Mouse (Mus musculus): ENCODE measurements around the gene Rpl23.

The Rpl23 gene

DNA sequence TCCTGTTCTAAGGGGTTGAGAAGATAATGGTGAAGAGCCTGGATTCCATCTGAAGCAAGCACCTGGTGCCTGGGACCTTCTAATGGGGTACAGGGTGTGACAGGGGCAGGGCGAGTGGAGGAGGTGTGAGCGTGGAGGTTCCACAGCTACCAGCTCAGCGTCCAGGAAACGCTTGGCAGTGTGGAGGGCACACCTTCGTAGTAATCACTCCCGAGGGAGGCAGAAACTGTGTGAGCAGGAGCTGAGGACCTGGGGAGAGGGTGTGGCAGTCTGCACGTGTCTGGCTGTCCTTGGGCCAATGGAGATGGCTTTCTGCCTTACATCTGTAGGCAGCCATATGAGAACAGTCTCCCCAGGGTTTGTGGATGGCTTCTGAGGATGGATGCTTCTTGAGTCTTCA, 30.8 kb upstream of the Rpl23 start:
- no peak for DNase-seq

DNA sequence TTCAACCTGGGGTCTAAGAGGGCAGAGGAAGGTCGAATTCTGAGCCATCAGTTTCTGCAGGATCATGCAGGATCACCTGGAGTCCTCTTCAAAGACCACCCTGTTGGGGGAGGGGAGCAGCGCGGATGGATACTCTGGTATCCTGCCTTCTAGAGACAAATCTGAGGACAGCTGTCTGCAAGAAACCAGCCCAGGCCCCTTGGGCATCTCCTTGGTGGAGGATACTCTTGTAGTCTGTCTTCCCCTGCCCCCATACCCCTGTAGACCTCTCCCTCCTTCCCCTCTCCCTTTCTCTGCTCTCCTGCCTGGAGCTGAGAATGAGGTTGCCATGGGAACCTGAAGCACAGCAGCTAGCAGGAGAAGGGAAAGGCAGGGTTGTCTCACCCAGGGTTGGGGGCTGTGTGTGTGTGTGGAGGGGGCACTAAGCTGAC, 30.3 kb upstream of the Rpl23 start:
- no peak for DNase-seq

DNA sequence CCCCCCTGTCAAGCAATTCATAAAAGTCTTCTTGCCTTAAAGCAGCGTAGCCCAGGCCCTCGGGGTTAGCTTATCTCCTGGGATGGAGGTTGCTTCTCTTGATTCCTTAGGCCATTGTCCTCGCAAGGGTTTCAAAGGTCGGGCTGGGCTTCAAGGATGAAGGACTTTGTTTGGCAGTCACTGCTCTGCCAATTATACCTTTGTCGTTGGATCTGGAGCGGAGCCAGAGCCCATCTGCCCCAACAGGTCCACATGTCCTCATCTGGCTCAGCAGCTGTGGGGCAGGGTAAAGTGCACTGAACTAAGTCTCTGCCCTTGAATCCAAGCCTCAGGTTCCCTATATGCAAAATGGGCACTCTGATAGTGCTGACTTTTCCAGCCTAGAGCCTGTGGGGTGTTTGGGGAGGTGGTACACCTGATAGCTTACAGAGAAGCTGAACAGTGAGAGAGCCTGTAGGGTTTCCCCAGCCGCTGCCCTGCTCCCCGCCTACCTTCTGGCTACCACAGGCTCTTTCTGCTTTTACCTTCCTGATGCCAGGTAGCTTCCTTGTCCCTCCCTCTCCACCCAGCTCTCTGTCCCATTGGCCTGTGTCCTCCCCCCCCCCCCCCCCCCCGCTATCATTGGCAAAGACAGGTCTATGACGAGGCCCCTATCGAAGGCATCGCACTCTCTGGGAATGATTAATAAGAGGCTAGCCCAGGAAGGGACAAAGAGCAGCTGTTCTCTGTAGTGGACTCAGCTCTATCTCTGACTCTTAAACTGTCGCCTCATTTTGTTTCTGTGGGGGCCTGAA, 29.5 kb upstream of the Rpl23 start:
- no peak for DNase-seq

DNA sequence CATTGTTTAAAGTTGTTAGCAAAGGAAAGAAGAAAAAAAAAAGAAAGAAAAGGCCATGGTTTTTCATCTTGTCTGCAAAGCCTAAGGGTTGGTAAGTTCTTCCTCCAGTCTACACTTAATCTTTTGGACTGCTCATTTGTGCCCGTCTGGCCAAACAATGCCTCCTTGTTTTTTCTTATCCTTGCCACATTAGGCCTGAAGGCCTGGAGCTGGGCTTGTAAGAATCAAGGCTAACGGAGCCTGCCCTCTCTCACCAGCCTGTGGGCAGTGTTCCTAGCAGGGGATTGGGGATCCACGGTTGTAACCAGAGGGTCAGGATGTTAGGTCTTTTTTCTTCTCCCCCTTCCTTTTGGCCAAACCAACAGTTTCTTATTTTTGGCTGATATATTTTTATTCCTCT, 28.7 kb upstream of the Rpl23 start:
- DNase-seq = no peak

DNA sequence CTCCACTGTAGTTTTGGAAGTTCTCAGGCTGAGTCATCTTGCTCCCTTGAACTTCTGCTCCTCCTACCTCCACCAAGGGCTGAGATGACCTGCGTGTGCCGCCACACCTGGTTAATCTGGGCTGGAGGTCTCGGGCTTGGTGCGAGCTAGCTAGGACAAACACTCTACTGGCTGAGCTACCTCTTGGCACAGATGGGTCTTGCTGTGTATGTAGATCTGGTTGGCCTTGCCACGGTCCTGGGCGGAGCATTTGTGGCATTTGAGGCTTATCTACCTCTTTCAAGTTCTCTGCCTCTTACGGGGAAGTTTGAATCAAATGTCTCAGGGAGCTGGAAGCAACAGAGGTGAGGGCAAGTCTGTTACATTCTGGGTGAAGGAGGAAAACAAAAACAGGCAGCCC, 28.1 kb upstream of the Rpl23 start:
- peak in 1 of 2 experiments; percentile 49 for DNase-seq

DNA sequence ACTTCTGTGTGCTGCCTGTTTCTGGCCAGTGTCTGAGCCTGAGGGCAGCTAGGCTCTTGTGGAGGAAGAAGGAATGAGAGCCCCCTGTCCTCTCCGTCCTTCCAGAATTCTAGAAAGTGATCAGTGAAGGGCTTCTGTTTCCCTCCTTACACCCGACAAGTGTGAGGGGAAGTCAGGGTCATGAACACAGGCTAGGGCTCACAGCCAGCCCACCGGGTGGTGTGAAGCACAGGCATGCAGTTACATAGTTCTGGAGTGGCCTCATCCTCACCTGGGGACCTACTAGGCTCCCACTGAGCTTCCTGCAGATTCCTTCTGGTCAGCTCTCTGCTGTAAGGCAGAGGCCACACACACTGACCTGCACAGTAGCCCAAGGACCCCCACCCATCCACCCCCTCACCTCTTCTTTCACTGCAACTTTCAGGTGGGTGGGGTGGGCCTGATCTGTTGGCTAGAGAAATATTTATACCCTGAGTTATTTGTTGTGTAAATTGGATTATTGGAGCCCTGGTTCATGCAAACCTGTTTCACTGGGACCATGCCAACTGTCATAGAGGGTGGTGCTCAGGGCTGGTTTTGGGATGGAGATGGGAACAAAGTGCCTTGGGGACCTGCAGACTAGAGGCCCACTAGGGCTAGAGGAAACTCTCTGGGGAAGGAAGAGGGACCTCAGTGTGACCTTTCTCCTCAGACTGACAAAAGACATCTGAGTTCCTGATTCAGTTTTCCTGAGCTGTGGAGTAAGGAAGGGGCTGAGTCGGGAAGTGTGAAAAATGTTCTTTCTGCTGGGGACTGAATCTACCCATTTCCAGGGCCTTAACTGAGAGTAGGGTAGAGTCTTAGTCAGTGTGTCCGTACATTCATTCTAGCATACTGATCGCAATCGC, 27.2 kb upstream of the Rpl23 start:
- no peak for DNase-seq

DNA sequence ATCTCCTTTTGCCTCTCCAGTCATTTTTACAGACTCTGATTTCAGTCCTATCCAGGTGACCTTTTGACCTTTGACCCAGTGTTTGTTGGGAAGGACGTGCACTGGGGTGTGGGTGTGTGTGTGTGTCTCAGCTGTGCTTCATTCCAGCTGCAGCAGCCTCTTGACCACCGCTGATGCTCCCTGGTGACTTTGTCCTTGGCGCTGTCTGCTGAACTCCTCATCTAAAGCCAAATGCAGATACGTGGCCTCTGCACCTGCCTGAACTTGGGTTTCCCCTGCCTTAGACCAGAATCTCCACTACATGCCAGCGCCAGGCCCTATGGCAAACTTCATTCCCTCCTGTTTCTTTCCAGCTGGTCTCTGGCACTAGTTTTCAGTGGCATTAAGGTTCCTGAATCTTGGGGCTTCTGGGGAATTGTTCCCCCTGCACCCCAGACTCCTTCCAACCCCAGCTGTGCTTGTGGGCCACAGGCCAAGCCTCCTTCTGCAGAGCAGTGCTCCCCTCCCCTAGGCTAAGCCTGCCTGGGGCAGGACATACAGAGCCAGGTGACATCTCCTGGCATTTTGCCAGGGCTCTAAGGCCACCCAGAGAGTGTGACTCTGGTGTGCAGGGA, 26.5 kb upstream of the Rpl23 start:
- DNase-seq = no peak

DNA sequence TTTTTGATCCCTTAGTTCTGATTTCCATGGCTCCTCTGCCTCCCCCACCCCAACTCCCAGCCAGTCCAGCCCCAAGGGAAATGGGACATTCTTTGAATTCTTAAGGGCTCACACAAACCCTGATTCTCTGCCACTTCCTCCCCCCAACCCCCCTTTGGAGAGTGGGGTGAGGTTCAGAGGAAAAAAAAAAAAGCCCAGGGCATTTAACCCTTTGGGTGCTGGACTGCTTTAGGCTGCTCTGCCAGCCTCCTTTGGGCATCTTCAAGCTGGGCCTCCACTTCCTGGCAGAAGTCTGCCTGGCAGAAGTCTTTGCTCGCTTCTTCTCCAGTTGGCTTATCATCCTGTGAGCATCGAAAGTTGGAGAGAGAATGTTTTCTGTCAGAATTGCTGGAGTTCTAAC, 25.9 kb upstream of the Rpl23 start:
- peak in 1 of 2 experiments; percentile 47 for DNase-seq

DNA sequence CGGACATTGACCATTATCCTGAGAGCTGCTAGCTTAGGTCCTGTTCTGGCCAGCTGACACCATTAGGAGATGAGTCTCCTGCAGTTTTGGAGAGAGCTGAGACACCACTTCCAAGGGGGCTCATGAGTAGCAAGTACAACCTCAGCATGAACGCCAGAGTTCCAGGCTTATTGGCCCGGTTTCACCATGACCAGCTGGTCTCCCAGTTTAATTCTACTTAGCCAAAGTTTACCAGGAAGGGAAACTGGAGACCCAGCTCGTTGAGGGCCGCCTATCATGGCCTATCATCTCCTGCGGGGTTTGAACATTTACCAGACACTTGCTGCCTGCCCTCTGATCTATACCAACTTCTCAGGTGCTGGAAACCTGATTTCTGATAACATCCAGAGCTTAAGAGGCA, 25.4 kb upstream of the Rpl23 start:
- no peak for DNase-seq

DNA sequence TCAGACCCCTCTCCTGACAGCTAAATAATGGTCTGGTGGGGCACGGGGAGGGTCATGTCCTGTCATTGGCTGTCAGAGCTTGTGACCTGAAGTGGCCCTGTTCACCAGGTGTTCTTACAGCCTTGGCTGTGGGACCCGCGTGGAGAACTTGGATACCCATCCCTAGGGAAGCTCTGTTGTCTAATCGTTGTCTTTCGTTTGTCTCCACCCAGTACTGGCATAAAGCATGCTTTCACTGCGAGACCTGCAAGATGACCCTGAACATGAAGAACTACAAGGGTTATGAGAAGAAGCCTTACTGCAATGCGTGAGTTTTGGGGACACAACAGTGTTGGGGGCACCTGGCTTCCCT, 24.4 kb upstream of the Rpl23 start:
- no peak for DNase-seq

DNA sequence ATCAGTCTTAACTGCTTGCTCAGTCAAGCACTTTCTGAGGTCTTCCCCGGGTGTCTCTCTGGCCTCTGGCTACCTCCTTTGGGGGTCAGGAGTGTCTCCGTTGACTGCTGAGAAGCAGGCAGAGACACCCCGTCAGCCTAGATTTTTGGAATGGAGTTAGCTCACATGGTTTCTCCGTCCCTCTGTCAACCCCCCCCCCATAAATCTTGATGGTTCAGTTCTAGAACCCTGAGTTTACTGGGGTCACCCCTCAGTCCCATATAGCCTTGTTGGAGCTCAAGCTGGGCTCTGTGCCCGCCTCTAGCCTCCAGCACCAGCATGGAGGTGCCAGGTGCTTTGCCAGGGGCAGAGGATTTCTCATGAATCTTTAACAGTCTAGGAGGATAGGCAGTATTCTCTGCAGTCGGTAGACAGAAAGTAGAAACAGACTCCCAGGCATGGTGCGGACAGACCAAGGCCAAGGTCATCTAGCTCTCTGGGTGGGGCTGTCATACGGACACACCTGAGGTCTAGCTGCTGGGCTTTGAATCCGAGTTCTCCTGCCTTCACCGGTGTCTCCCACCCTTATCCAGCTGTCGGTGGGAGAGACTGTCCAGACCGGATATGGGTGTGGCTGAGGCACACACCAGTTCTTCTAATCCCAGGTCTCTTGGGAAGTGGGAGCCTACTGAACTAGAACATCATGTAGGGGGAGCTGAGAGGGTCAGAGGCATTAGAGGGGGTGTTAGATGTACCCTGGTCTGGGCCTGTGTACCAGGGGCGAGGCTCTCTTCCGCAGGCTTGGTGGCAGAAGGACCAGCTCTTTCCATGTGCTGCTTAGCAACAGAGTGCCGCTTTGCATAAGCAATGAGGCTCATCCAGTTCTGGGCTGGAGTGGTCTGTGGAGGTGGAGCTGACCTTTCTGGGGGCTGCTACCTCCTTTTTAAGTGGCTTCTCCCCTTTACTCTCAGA, 23.7 kb upstream of the Rpl23 start:
- DNase-seq = no peak

DNA sequence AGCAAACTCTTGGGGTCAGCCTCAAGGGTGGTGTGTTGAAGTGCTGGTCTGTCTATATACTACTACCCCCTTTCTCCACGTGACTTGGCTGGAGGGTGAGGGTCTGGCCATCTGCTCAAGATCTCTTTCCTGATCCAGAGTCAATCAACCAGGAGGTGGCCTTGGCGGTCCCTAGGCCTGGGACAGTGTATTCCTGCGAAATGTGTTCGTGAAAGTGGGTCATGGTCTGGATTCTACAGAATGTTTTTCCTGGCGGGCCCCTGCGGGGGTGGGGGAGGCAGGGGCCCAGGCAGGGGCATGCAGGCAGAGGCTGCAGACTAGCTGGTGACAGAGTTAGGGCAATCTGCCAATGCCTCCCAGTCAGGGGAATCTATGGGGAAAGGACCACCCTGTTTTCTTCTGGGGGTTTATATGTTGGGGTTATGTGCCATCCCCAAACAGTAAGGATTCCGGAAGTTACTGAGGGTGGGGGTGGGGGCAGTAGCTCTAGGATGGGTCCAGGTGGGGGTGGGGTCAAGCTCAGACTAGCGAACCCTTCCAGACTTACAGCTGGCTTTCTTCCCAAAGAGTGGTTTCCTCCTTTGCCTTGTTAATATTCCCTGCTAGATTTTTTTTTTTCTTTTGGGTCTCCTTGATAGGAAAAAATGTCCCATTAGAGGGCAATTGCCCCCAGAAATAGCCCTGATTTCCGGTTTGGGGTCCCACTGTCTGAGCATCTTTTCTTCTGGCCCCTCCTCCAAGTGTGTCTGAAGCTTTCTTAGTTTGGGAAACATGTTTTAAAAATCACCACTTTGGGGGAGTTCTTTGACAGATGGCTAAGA, 22.8 kb upstream of the Rpl23 start:
- DNase-seq = no peak

DNA sequence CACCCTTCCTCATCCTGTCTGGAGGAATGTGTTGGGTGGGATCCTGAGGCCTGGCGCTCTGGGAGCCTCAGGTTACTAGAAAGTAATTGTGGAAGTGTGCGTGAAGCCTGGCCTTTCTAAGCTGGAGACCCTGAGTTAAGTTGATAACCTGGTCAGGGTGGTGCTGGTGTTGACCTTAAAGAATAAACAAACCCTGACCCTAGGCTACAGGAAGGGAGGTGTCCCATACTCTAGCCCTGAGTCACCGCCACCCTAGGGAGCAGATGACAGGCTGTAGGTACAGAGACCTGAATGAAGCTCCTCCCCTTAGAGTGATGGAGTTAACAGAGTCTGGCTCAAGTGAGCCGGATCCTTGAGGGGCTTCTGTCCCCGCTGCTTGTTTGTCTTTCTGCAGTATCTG, 21.6 kb upstream of the Rpl23 start:
- no peak for DNase-seq

DNA sequence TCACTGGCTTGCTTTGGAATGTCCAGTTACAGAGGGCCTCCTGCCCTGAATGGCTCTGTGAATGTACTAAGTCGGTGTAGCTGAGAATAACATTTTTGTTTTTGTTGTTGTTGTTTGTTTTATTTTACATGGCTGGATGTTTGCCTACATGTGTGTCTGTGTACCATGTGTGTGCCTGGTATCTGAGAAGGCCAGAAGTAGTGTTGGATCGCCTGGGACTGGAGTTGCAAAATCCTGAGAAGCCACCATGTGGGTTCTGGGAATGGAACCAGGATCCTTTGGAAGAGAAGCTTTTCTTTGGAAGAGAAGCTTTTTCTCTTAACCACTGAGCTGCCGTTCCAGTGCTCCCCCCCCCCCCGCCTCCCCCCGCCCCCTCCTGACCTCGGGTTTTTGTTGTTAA, 20.3 kb upstream of the Rpl23 start:
- DNase-seq = no peak

DNA sequence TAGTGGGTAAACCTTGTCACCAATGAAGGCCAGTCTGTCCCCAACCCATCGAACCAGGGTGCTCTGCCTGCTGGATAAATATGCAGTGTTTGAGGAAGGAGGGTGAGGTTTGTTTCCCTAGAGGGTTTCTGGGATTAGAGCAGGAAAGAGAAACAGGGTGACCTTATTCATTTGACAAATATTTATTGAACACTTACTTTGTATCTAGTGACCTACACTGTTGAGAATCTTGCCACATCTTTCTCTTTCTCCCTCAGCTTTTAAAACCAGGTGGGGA, 19.9 kb upstream of the Rpl23 start:
- no peak for DNase-seq

DNA sequence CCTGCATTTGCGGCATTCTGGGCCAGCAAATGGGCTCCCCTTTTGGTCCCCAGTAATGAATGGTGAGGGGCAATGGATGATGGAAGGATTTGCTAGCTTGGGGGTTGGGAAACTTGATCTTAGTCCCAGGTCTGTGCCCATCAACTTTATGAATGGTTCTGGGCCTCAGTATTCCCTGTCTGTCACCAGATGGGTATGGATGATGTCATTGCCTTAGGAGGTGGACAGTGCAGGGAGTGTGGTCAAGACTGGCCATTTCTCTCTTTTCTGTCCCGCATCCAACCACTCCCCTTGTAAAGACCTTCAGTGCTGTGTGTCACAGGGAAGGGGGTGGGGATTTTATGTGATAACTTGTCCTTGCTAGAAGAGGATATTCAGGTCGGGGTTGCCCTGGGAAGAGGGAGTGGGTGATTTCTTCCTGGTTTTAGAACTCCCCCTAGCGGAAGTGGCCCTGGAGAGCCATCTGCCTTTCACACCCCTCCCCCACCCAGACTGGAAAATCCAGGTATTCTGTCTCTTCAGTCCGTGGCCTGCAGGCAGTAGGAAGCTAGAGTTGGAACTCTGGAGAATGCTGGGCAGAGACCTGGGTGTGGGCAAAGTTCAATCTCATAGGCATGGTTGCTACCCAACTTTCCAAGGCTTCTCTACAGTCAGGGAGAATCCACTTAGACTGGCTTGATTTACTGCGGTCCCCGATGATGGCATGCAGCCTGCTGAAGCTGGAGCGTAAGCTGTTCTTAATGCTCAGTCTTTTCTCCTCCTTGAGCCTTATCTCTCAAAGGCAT, 19.4 kb upstream of the Rpl23 start:
- DNase-seq = no peak

DNA sequence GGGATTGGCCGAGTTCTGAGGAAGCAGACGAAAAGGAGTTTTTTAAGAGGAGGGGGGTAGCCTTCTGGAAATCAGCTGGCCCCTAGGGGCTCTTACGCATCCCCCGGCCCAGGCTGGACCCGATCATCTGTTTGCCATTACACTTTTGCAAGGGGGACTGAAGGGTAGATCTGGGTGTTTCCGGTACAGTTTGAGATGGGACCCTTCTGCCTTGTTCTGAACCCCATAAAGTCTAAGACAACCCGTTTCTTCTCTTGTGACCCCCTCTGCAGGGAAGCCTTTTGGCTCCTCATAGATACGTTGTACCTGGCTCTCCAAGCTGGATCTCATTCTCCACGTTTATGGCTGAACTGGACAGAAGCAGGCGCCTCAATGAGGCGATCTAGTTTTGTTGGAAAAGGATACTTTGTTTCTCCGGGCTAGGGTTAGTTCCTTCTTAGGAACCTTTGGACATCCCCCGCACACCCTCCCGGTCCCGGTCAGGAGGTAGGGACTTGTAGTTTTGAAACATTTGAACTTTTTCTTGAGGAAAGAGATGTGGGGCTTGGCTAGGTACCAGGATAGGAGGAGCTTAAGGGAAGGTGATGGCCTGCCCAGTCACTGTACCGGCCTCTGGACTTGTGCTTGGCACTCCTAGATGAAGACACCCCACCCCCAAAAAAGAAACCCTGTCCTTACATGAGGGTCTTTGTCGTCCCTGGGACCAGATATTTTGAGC, 18.6 kb upstream of the Rpl23 start:
- no peak for DNase-seq

DNA sequence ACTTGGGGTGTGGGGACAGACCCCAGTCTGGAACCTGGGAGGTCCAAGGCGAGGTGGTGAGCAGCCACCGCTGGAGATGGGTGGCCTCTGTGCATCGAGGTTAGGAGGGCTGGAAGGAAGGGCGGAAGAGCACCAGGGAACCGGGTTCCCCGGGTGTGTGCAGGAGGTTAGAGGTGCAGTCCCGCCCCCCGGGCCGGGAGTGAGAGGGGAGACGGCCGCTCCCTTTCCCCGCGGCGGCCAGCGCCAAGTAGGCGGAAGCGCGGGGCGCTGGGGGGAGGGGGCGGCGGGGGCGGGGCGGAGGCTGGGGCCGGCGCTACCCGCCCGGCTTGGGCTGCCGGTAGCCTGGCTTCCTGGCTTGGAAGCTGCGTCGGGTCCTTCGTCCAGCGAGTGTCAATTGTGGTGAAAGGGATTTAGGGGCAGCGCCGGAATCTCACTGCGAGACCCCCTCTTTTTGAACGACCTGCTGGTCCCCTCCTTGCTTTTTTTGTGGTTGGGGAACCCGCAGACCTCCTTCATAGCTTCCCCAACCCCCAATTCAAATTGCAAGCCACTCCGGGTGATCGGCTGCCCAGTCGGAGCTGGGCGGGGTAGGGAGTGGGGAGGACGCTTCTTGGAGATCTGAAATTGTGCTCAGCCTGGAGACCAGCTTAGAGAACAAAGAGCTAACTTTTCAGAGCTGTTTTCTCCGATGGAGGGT, 17.9 kb upstream of the Rpl23 start:
- DNase-seq = peak in 1 of 2 experiments; percentile 72

DNA sequence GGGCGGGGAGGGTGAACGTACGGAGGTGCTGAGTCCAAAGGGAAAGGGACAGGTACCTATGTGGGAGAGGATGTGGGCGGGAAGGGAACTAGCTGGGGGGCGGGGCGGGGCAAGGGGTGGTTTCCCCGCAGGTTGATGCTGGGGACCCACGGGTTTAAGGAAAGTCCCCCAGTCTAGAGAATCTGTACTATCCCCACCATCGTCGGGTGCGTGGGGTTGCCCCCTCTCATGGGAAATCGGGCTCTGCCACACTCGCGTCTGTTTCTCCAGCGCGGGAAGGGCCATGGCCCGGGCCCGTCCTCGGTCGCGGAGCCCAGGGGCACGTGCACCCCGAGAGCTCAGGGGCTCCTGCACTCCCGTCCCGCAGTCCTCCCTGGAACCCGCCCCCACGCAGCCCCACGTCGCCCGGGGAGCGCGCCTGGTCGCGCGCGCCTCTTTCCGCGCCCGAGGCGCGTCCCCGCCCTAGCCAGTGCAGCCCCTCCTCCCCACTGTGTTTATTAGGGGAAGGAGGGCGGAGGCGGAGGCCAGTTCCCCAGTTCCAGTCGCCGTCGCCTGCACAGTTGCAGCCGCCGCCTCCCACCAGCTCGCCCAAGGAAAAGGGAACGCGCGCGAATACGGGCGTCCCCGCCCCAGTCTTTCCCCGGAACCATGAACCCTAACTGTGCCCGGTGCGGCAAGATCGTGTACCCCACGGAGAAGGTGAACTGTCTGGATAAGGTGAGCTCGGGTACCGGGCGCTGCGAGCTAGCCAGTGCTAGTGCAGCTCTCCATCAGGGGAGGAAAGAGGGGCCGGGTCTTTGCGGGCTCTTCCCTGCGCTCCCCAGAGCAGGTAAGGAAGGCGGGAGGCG, 17.1 kb upstream of the Rpl23 start:
- DNase-seq = peak; percentile 76 to 82
